Mouse (Mus musculus): ENCODE data around the gene Olfr1279. TPM values are rescaled to one million over a fixed set of nuclear protein-coding genes. Genes with fewer than 3 reads are reported as not detected.

Gene Olfr1279
- total RNA-seq (2021), result not detected
- polyA plus RNA-seq (2012; rRNA removed), result not detected in 2 replicates
- long read RNA-seq, result 0 reads

DNA sequence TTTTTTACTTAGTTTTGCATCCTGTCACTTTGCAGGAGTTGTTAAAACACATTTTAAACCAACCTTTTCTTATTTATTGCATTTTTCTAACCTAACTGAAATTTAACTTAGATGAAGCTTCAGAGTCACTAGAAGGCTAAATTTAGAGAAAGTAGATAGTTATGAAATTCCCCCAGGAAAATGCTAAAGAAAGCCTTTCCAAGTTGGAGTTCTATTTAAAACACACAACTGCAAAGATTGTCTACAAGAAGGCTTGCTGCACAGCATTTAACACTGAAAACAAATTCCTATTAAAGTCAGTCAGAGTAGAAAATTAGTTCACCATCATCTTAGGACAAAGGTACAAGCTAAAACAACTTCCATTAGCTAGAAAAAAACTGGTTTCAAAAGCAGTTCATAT is at the start of gene Olfr1279:
Gene Olfr1279 (plus strand): TSS at position 262 of the 400 bp plus-strand sequence.
- Histone ChIP-seq H3K9ac (ENCODE audit: low read depth, low read length) (no peak within 1 kb of the TSS), H3K36me3 (ENCODE audit: control insufficient read depth, insufficient read depth, low read length) (no peaks in the 10 kb centered on the region), H3K79me2 (replicated peaks; ENCODE audit: control insufficient read depth, insufficient read depth, low read length) (no peaks in the 10 kb centered on the region), H3K4me1 (ENCODE audit: control insufficient read depth, insufficient read depth, low read length) (no peaks in the 10 kb centered on the region), H3K27ac (no peak within 1 kb of the TSS), H3K27me3 (ENCODE audit: control insufficient read depth, insufficient read depth, low read length) (no peaks in the 10 kb centered on the region), H3K4me3 (no peak within 1 kb of the TSS)
- DNase-seq, result no peak
- TF ChIP-seq CTCF (IDR thresholded peaks at IDR 0.05) (no peak), POLR2A (IDR thresholded peaks at IDR 0.05; ENCODE audit: insufficient read depth, low read depth, low read length) (no peak), EP300 (IDR thresholded peaks at IDR 0.05; ENCODE audit: insufficient read depth, low read depth, low read length) (no peak)
- intact Hi-C loops (cut with DNase I), result no loop called here

DNA sequence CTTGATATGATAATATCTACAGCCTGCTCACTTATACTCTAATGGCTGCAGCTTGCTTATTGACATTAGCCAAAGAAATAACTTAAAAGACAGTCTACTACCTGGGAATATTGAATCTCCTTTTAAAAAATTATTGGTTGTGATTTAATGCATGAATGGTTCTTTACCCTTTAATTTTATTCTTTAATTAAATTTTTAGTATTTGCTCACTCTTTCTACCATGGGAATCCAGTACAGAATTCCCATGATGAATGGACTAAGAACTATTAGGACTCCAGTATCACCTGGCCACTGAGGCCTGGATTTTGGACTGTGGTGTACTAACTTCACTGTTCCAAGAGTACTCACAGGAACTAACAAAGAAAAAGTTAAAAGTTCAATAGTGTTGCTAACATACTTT is 46.2 kb upstream of the Olfr1279 start, which contains the start of gene Olfr1276:
Gene Olfr1276 (plus strand): TSS at position 301 of the 400 bp plus-strand sequence.
- no peak within 1 kb of the TSS for H3K4me3 ChIP-seq
- H3K79me2 ChIP-seq (replicated peaks; ENCODE audit: control insufficient read depth, insufficient read depth, low read length), result no peaks in the 10 kb centered on the region
- no peaks in the 10 kb centered on the region for H3K27me3 ChIP-seq (ENCODE audit: control insufficient read depth, insufficient read depth, low read length)
- DNase-seq, result no peak
- no peaks in the 10 kb centered on the region for H3K36me3 ChIP-seq (ENCODE audit: control insufficient read depth, insufficient read depth, low read length)
- TF ChIP-seq POLR2A (IDR thresholded peaks at IDR 0.05; ENCODE audit: insufficient read depth, low read depth, low read length) (no peak), EP300 (IDR thresholded peaks at IDR 0.05; ENCODE audit: insufficient read depth, low read depth, low read length) (no peak), CTCF (IDR thresholded peaks at IDR 0.05) (no peak)
- no peak within 1 kb of the TSS for H3K27ac ChIP-seq
- H3K4me1 ChIP-seq (ENCODE audit: control insufficient read depth, insufficient read depth, low read length), result no peaks in the 10 kb centered on the region
- intact Hi-C loops (cut with DNase I), result no loop called here
- H3K9ac ChIP-seq (ENCODE audit: low read depth, low read length), result no peak within 1 kb of the TSS

DNA sequence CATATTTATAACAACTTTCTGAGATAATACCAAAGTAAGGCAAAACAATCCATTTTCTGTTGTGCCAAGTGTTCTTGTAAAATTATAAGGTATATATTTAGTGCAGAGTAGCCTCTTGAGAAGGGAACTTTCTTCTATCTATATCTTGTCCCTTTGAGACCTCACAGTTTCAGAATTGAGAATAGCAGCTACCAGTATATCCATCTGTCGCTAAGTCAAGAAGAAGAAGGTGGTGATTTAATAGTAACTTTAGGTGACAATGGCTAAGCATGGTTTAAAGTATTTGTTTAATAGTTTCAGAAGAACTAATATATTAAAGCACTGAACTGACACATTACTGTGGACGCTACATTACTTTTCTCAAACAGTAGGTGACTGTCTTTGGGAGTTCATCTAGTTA is 26.4 kb upstream of the Olfr1279 start, which contains the start of gene Olfr1277:
Gene Olfr1277 (minus strand): TSS at position 101 of the 400 bp plus-strand sequence.
- intact Hi-C loops (cut with DNase I), result no loop called here
- H3K9ac ChIP-seq (ENCODE audit: low read depth, low read length), result no peak within 1 kb of the TSS
- no peaks in the 10 kb centered on the region for H3K79me2 ChIP-seq (replicated peaks; ENCODE audit: control insufficient read depth, insufficient read depth, low read length)
- H3K27me3 ChIP-seq (ENCODE audit: control insufficient read depth, insufficient read depth, low read length), result no peaks in the 10 kb centered on the region
- no peak within 1 kb of the TSS for H3K4me3 ChIP-seq
- DNase-seq, result no peak
- no peak for TF ChIP-seq CTCF (IDR thresholded peaks at IDR 0.05)
- no peak for TF ChIP-seq POLR2A (IDR thresholded peaks at IDR 0.05; ENCODE audit: insufficient read depth, low read depth, low read length)
- TF ChIP-seq EP300 (IDR thresholded peaks at IDR 0.05; ENCODE audit: insufficient read depth, low read depth, low read length), result no peak
- H3K4me1 ChIP-seq (ENCODE audit: control insufficient read depth, insufficient read depth, low read length), result no peaks in the 10 kb centered on the region
- WGBS, result 64% methylated on average over 2 of the region's 2 CpGs
- no peaks in the 10 kb centered on the region for H3K36me3 ChIP-seq (ENCODE audit: control insufficient read depth, insufficient read depth, low read length)
- no peak within 1 kb of the TSS for H3K27ac ChIP-seq

DNA sequence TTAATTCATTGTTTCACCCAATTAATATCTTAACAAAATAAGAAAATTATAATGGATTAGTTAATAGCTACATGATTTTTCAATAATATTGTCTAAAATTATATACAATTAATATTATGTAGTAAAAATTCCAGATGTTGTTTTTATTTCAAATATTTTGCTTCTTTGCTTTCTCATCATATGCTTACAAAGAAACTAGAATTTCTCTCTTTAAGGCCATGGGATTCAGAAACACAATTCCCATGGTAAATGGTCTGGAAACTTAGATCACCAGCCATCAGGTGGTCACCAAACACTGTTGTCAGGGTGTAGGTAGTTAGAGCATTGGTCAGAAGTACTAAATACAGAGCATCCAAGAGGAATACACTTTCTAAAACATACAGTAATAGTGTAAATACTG is 10.6 kb upstream of the Olfr1279 start, which contains the start of gene Olfr1278:
Gene Olfr1278 (plus strand): TSS at position 301 of the 400 bp plus-strand sequence.
- Histone ChIP-seq H3K27ac (no peak within 1 kb of the TSS), H3K79me2 (replicated peaks; ENCODE audit: control insufficient read depth, insufficient read depth, low read length) (no peaks in the 10 kb centered on the region), H3K4me1 (ENCODE audit: control insufficient read depth, insufficient read depth, low read length) (no peaks in the 10 kb centered on the region), H3K4me3 (no peak within 1 kb of the TSS), H3K36me3 (ENCODE audit: control insufficient read depth, insufficient read depth, low read length) (no peaks in the 10 kb centered on the region), H3K27me3 (ENCODE audit: control insufficient read depth, insufficient read depth, low read length) (no peaks in the 10 kb centered on the region), H3K9ac (ENCODE audit: low read depth, low read length) (no peak within 1 kb of the TSS)
- DNase-seq, result no peak
- TF ChIP-seq POLR2A (IDR thresholded peaks at IDR 0.05; ENCODE audit: insufficient read depth, low read depth, low read length) (no peak), EP300 (IDR thresholded peaks at IDR 0.05; ENCODE audit: insufficient read depth, low read depth, low read length) (no peak), CTCF (IDR thresholded peaks at IDR 0.05) (no peak)
- intact Hi-C loops (cut with DNase I), result no loop called here

DNA sequence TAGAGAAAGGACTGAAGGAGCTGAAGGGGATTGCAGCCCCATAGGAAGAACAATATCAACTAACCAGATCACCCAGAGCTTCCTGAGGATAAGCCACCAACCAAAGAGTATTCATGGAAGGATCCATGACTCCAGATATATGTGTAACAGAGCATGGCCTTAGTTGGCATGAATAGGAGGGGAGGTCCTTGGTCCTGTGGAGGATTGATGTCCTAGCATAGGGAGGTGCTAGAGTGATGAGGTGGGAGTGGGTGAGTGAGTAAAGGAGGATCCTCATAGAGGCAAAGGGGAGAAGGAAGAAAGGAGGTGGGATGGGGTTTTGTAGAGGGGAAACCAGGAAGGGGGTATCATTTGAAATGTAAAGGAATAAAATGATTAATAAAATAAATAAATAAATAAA is 1.9 kb upstream of the Olfr1279 start:
- no peaks in the 10 kb centered on the region for H3K27me3 ChIP-seq (ENCODE audit: control insufficient read depth, insufficient read depth, low read length)
- no peak for TF ChIP-seq CTCF (IDR thresholded peaks at IDR 0.05)
- no peak for TF ChIP-seq EP300 (IDR thresholded peaks at IDR 0.05; ENCODE audit: insufficient read depth, low read depth, low read length)
- TF ChIP-seq POLR2A (IDR thresholded peaks at IDR 0.05; ENCODE audit: insufficient read depth, low read depth, low read length), result no peak
- no peaks in the 10 kb centered on the region for H3K79me2 ChIP-seq (replicated peaks; ENCODE audit: control insufficient read depth, insufficient read depth, low read length)
- no peaks in the 10 kb centered on the region for H3K36me3 ChIP-seq (ENCODE audit: control insufficient read depth, insufficient read depth, low read length)
- H3K4me3 ChIP-seq, result no peak overlapping the region
- DNase-seq, result no peak
- no peak overlapping the region for H3K9ac ChIP-seq (ENCODE audit: low read depth, low read length)
- no peaks in the 10 kb centered on the region for H3K4me1 ChIP-seq (ENCODE audit: control insufficient read depth, insufficient read depth, low read length)
- no peak overlapping the region for H3K27ac ChIP-seq
- intact Hi-C loops (cut with DNase I), result no loop called here

DNA sequence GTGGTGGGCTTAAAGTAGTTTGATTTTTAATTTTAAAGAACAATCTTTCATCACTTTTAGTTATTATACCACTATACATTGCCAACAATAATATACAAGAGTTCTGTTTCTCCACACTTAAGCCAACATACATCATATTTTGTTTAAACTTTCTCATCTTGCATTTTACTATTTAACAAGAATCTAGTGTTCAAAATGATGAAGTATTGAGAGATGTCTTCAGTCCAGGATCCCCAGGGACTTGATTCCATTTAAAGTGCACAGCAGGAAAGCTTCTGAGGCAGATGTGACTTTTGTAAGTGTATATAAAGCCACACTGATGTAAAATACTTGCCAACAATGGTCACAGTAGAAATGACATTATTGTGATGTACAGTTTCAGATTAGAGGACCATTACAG is 13.3 kb downstream of the Olfr1279 start, which contains the start of gene Olfr1280:
Gene Olfr1280 (plus strand): TSS at position 301 of the 400 bp plus-strand sequence.
- intact Hi-C loops (cut with DNase I), result no loop called here
- Histone ChIP-seq H3K27ac (no peak within 1 kb of the TSS), H3K36me3 (ENCODE audit: control insufficient read depth, insufficient read depth, low read length) (no peaks in the 10 kb centered on the region), H3K4me1 (ENCODE audit: control insufficient read depth, insufficient read depth, low read length) (no peaks in the 10 kb centered on the region), H3K27me3 (ENCODE audit: control insufficient read depth, insufficient read depth, low read length) (no peaks in the 10 kb centered on the region), H3K79me2 (replicated peaks; ENCODE audit: control insufficient read depth, insufficient read depth, low read length) (no peaks in the 10 kb centered on the region), H3K4me3 (no peak within 1 kb of the TSS), H3K9ac (ENCODE audit: low read depth, low read length) (no peak within 1 kb of the TSS)
- no peak for DNase-seq
- TF ChIP-seq POLR2A (IDR thresholded peaks at IDR 0.05; ENCODE audit: insufficient read depth, low read depth, low read length) (no peak), EP300 (IDR thresholded peaks at IDR 0.05; ENCODE audit: insufficient read depth, low read depth, low read length) (no peak), CTCF (IDR thresholded peaks at IDR 0.05) (no peak)
